Mouse (Mus musculus): ENCODE data around the gene Nlrc5.

GRCm38 (mm10) chr8:94392147-94392546 is 42.0 kb upstream of the Nlrc5 start:
- TF ChIP-seq CTCF (IDR thresholded peaks at IDR 0.05; ENCODE audit: low read depth, low read length) = peak; percentile 60
- TF ChIP-seq POLR2A (IDR thresholded peaks at IDR 0.05; ENCODE audit: extremely low read depth, insufficient read depth, low read length) = no peak

Measured in liver, adult 2 months (tissue).